Mouse (Mus musculus) c-Kit-positive CD71-negative TER-119-negative erythroid progenitor cells, embryonic 14.5 days (primary cell): ENCODE results near the gene Cpne8.
"Not testable (repeated sequence)": the region's sequence is repeated elsewhere in the genome, so short reads cannot be mapped to it uniquely, and the experiment has no call there.

Experiments used
- DNase-seq: peaks from one replicate; pipeline ENCODE4 v3.0.0-alpha.2; 2013; ENCODE audit warnings: low read depth

Cpne8 gene

DNA sequence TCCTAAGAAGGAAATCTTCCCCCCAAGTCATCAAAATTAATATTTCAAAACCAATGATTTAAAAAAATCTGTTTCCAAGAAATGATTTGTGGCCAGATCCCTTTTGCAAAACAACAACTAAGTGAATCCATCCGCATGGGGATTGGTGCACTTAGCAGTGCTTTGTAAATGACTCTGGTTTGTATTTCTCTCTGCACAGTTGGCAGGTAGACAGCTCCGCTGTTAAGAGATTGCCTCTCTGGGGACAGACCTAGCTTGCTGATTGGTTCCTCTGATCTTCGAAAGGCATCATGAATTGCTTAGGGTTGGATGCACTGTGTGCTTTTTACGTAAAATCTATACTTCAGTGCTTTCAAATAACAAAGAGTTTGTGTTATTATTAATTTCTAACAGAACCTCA lies 68.5 kb downstream of the Cpne8 start:
- DNase-seq = not testable (repeated sequence)

DNA sequence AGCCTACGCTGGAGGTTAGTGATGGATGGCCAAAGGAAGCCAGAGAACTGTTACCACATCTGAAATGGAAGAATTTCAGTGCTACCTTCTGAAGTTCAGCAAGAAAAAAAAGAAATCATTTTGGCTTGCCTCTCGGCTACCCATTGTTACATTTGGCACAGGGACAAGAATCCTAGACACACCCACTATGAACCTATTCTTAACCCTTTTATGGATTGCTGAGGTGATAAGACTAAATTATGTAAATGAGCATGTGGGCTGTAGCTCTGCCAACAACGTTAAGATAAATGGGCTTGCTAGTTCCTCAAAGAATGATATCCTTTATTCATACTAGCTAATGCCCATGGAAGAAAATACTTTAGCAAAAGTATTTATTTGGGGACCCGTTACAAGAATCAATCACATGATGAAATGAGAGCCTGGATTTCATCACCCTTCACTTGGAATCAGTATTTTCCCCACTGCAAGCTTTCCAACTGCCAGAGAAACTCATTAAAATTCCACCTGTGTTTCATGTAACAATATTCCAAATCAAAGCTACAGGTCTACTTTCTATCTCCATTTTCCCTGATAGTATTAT lies 69.3 kb downstream of the Cpne8 start:
- DNase-seq = no peak

DNA sequence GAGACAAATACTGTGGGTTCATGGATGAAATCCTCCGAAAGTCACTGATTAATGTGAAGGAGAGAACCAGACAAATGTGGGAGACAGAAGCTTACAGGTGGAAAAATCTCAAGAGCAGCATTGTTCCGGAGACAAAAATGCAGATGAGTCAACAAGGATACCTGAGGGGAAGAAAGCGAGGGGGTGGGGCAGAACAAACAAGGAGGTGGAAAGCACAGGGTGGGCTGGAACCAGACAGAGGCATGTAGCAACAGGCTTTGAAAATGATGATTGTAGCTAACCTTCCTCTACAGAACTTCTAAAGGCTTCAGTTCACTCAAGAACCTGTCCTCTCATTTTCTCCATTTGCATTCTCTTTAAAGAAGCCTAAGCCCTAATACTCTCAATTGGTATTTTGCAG lies 70.9 kb downstream of the Cpne8 start:
- no peak for DNase-seq

DNA sequence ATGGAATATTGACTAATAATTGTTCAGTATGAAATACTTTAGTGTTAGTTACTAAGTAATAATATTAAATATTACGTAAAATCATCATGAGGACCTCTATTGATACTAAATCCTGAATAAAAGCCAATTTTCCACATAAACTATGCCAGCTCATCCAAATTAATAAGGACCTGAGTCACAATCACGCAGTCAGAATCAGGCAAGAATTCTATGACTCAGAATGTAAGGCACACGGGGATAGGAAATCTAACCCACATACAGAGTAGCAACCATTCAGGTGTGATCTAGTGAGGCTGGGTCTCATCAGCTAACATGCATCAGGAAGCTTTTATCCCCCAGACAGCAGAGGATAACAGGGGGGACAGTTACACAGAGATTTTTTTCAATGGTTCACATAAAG lies 72.1 kb downstream of the Cpne8 start:
- no peak for DNase-seq

DNA sequence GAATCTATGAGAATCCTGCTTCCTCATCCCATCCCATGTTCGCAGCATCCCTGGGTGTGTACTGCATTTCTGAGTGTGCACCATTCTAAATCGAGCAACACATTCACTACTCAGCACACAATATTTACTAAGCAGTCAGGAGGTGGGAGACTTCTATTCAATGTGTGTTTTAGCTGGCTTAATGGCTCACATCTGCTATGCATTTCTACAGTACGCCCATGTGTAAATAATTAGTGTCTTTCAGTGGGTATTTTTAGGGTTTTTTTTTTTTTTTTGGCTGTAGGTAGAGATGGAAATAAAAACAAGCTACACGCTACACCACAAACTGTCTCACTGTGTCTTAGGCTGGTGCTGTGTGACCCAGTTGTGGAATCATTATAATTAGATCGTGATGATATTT lies 75.6 kb downstream of the Cpne8 start:
- DNase-seq = no peak

DNA sequence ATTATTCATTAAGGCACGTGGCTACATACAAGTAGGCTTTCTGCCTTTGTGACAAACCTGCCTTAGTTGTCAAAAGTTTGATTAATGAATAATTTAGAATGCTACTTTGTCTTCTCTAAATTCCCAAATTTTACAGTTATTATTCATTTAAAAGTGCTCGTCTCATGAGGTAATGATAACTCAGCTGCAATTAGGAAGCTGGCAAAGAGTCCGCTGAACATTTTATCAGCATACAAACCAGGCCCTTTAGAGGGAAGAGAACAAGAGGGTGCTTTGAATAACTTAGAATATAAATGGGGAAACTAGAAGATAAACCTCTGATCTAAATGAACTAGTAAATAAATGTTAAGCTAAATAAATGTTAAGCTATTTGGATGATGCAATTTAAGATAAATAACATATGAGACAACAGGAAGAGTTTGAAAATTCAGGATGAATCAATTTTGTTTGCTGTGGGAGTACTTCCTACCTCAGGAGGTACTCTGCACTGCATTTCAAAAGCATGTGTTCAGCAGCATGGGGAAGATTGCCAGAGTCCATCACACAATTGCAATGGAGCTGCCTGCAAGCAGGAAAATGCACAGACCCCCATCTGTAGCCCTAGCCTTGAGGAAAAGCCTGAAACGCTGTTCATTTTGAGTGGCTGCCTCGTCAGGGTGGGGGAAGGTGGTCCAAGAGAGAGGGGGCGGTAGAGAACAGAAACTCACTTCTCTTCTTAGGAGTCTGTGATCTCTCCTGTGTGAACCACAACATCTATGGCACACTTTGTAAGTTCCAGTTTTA lies 81.3 kb downstream of the Cpne8 start:
- no peak for DNase-seq

DNA sequence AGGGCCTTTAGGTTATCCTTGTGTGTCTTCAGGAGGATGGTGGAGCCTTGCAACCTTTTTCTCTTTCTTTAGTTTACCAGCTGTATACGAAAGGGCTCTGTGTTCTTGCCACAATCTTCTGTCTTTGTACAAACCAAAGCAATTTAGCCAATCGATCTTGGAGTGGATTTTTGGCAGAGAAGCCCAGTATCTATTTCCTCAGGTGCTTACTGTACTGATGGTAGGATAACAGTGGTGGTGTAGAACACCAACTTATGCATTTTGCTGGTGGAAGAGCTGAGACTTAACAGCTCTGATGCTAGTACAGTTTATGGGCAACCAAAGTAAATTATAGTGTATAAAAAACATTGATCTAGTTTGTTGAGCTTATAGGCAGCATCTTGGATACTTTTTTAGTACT lies 83.6 kb downstream of the Cpne8 start:
- DNase-seq = no peak

DNA sequence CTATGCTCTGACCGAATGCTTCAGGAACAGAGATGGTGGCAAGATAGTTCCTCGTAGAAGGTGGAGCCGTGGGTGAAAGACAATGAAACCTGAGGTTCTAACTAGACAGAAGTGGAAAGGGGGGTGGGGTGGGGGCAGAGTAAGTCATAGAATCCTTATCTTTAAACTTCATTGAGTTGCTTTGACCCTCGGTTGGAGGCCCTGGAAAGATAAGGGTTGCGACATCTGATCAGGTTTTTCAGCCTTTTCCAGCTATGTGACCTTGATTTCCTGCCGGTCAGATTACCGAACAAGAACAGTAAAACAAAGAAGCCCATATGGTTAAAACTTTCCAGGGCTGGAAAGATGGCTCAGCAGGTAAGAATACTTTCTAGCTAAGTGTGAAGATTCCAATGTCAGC lies 89.6 kb downstream of the Cpne8 start:
- DNase-seq = no peak

DNA sequence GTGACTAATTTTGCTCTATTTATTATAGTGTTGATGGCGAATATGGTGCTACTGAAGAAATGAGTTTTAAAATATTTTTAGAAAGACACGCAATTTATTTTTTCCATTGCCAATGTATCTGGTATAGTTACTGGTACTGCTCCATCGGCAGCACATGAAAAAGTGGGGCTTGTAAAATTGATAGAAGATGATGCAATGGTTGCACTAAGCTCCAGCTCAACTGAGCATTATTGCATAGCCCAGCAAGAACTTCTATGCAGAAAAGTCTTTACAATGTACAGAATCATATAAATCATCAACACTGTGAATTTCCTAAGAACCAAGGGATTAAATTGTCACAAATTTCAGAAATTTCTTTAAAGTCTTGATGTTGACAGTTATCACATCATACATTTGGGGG lies 101.8 kb downstream of the Cpne8 start:
- DNase-seq = no peak

DNA sequence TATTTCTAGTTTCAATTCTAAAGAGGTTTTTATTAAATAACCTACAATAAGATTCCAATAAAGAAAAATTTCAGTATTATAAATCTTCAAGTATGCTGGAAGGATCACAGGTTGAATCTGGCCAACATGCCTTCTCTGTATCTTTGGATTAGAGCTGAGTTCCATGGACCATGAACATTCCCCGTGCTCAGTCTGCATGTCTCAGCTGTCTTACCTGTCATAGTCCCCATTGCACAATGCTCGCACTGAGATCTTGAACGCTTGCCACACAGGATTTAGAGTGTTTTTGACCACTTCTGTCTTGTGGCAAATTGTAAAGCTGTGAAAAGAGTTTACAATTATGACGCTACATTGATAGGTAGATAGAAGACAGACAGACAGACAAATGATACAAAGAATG lies 110.0 kb downstream of the Cpne8 start:
- no peak for DNase-seq

DNA sequence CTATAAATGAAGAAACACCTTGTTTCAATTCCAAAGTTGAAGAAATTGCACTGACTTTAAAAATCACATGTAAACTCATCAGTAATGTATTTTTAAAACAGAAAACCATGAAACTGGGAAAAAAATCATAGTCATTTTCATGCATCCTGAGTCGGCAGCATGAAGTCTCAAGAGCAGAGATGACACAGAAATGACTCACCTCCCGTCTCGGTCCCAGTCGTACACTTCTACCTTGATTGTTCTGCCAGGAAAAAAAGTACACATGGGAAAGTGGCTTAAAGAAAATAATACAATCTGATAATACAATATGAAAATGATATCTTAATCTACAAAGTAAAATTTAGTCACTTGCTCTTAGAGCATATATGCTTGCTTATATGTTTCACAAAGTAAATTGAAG lies 111.2 kb downstream of the Cpne8 start:
- DNase-seq = no peak

DNA sequence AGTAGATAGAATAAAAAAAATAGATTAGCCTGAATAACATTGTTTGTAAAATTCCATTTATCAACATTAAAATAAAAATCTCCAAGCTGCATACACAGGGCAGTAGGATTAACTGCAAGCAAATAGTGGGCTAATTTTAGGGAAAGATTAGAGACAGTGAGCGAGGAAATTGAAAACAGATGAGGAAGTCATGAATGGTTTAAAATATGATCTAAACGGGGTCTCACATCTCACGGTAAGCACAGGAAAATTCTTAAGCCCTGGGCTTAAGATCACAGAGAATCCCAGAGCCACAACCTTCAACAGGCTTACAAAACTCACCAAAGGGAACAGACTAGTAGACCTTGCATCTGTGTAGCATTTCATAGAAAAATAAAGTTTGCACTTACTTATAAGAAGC lies 115.2 kb downstream of the Cpne8 start:
- no peak for DNase-seq

DNA sequence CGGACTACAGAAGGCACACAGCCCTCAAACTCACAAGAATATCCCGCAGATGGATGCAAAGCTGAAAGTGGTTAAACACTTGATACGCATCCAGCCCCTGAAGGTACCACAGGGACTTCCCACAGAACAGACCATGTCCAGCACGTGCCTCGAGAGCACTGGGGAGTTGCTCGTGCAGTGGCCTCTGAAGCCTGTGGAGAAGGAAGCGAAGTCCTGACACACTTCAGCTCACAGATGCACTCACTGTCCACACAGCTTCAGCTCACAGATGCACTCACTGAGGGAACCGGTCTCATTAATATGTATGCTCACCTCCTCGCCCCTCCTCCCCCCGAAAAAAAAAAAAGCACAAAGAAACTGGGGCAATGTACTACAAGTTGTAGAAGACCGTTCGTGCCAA lies 117.6 kb downstream of the Cpne8 start:
- DNase-seq = no peak

DNA sequence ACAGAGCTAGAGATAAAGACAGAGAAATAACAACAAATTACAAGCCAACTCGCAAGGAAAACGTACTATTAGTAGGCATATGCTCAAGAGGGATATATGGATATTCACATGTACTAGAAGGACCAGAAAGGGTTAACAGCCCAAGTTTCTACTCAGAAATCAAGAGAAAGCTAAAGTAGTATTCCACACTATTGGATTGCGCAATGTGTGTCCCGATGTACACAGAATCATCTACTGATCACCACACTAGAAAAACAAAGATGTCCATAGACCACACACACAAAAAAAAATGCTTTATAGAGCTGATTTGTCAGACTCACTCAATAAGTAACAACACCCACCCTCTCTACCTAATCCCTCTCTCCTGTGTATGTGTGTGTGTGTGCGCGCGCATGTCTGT lies 130.6 kb downstream of the Cpne8 start:
- DNase-seq = no peak

DNA sequence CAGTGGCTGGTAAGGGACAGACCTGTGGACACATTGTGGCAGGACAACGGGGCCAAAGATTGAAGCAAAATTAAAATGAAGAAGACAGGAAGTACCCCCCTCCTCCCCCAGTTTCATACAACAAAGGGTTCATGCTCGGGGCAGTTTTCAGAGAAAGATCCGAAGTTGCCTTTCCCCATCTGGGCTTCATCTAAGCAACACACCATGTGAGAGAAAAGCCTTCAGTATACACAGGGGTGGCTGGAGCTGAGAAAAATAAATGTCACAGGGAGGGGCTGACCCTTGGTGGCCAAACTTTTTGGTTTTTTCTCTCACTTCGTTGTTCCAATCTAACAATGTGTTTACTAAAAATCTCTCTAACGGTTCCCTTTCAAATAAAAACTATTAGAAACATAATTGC lies 135.8 kb downstream of the Cpne8 start:
- no peak for DNase-seq

DNA sequence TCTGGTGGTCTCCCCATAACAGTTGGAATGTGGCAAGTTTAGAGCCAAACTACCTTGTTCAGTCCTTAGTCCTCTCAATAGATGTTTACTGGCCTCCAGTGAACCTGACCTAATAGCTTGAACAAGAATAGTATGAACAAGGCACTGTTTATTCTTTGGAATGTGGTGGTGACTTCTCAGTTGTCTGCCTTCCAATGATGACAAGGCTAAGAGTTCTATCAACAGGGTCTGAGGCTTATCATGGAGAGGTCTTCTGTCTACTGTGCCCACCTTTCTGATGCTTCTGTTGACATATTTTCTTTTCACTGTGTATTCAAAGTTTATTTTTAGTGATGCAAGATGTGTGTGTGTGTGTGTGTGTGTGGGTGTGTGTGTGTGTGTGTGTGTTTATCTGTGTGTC lies 137.1 kb downstream of the Cpne8 start:
- no peak for DNase-seq

DNA sequence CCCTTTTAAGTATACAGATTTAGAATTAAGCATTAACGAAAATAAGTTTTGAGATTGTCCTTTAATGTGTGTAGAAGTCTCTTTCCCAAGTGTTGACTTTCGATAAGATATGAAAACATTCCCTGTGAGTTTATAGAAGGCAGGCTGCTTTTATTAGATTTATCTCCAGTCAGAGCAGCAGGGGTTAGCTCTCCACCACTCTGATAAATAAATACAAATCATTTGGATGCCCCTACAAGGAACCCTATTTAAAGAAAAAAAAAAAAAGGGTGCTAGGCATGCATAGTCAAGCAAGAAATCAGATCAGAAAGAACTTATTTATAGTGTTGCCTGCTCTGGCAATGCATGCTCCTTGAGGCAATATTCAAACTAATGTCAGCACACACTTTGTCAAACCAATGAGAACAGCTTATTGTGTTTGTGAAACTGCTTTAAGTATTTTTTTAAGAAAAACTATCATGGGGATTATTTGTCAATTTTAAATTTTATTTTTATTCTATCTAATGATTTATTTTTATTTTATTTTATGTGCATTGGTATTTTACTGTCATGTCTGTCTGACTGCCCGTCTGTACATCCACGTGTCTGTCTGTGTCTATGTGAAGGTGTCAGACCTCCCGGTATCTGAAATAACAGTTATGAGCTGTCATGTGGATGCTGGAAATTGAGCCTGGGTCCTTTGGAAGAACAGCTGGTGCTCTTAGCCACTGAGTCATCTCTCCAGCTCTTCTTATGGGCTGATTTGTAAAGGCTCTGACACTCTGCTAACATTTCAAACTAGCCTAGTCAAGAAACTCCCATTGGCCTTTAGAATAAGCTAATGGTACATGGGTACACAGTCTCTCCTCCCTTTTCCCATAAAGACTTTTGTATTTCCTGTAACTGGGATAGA lies 142.7 kb downstream of the Cpne8 start:
- no peak for DNase-seq

DNA sequence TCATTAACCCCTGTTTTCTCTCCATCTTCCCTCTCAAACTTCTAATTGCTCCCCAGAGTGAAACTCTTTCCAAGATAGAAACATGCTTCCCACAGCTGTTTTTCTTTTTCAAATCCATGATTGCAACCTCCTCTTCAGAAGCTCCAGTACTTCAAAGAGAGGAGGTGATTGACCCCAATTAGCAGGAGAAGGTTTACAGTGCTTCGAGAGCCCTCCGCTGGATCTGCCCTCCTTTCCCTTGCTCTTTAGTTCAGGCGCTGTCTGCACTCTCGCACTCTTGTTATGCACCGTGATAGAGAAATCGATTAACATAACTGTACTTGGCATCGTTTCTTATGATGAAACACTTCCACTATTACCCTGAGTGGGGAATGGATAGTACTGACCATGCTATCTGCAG lies 143.5 kb downstream of the Cpne8 start:
- DNase-seq = no peak

DNA sequence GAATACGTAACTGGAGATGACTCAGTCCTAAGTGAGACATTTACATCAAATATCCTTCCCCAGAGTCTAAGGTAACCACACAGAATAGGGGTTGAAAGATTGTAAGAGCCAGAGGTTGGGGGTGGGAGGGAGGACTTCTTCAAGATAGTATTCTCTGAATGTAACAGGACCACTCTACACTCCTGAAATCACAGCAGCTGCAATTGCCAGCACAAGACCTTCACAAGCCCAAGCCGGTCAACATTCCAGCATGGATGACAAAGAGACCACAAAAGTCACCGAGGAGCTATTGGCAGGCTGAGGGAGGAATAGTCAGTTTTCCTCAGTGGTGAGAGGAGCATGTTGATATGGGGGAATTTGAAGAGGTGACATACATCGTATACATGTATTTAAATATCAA lies 166.5 kb downstream of the Cpne8 start:
- DNase-seq = no peak

DNA sequence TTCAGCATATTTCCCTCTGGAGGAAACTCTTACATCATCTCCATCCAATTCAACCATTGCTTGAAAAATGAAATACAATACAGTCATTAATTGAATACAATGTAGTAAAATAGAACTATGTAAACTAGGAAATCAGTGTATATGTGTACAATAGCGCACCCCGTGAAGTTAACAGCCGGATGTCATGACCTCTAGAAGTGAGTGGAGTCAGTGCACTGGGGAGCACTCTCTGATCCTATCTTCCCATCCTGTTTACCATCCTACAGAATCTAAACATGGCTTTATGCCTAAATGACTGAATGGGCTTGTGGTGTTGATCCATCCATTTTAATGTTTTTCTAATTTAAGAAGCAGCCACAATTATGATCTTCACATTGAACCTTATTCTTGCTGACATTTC lies 182.2 kb downstream of the Cpne8 start:
- no peak for DNase-seq

DNA sequence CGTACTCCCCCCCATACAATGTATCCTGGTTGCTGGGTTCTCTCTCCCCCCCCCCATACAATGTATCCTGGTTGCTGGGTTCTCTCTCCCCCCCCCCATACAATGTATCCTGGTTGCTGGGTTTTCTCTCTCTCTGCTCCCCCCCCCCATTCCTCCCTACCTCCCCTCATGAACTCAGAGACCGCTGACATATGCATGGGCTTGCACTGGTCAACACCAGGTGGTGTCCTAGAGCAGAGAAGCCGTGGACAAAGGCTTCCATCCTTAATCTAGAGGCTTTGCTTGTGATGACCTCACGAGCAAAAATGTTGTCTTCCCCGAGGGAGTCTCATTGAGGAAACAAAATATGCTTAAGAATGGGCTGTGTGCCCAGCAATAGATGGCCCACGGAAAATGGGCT lies 187.7 kb downstream of the Cpne8 start:
- DNase-seq = no peak

DNA sequence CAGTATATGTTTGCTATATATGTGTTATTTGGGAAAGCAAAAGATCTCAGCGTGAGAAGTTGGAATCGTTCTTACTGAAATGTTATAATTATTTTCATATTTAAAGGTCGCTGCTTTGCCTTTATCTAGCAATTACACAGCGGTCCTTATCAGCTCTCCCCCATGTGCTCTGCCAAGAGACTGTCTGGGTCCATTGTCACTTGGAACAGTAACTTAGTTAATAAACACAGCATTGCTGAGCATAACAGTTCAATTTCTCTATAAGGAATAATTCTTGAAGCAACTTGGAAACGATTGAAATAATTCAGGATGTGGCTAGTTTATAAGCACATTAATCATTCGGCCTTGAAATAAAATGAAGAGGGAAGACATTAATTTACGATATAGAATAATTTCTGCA lies 189.0 kb downstream of the Cpne8 start:
- no peak for DNase-seq

DNA sequence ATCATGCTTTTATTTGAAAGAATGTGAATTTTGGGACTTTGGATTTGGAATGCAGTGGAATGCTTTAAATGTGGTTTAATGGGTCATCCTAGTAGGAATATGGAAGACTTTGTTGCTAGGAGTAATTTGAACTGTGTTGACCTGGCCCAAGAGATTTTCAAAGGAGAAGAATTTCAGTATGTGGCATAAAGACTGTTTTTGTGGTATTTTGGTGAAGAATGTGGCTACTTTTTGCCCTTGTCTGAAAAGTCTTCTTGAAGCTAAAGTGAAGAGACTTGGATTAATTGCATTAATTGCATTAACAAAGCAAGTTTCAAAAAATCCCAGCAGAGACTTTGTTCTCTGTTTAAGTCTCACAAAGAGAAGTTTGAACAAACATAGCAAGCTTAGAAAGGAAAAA lies 208.7 kb downstream of the Cpne8 start:
- DNase-seq = not testable (repeated sequence)
